Mouse (Mus musculus) adrenal gland, adult 2 months (tissue): ENCODE data around the gene Aida. TPM values are rescaled to one million over a fixed set of nuclear protein-coding genes. Genes with fewer than 3 reads are reported as not detected.
"Not testable (repeated sequence)": the region's sequence is repeated elsewhere in the genome, so short reads cannot be mapped to it uniquely, and the experiment has no call there.

ENCODE experiments used
- DNase-seq: peaks from one replicate; pipeline ENCODE4 v3.0.0; 2021
- long read RNA-seq: library from polyadenylated mRNA; stranded (forward); transcript quantifications from one replicate; pipeline ENCODE4 v2.0.0, GENCODE M21; 2021
- polyA plus RNA-seq: library from polyadenylated mRNA; depleted of rRNA; stranded (reverse); fragments of >200 nt; gene quantifications from 2 replicates; pipeline ENCODE4 v1.2.3, GENCODE M21; 2012; rRNA removed
- total RNA-seq, 2 experiments: library from RNA; stranded (reverse); gene quantifications; 2 replicates each; pipeline ENCODE4 v1.2.3; 2021

The Aida gene
- total RNA-seq (10 to 100 TPM; 50.7 to 58.5 TPM), polyA plus RNA-seq (5.7 and 10.7 TPM in 2 replicates)
- long read RNA-seq, full-length matches to known transcripts = 22 of 27 reads
- long read RNA-seq, partial matches to known transcripts = 0 of 27 reads
- long read RNA-seq, other reads (novel, unspliced or antisense) = 5 of 27 reads

GRCm38 (mm10) chr1:183296465-183296864 lies at the start of gene Aida:
Gene Aida (plus strand): TSS chr1:183296590.
- no peak for DNase-seq

GRCm38 (mm10) chr1:183248144-183248543 lies 48.2 kb upstream of the Aida start:
- no peak for DNase-seq

GRCm38 (mm10) chr1:183250612-183251011 lies 45.8 kb upstream of the Aida start:
- no peak for DNase-seq

- no peak for DNase-seq
Observed at GRCm38 (mm10) chr1:183251818-183252217, 44.6 kb upstream of the Aida start.

GRCm38 (mm10) chr1:183252574-183252973 lies 43.8 kb upstream of the Aida start:
- DNase-seq = no peak

- DNase-seq = peak; percentile 32
Observed at GRCm38 (mm10) chr1:183264145-183265008, 32.0 kb upstream of the Aida start.

- DNase-seq = no peak
Observed at GRCm38 (mm10) chr1:183265921-183266467, 30.4 kb upstream of the Aida start.

- peak; percentile 19 for DNase-seq
Observed at GRCm38 (mm10) chr1:183267666-183268065, 28.7 kb upstream of the Aida start.

GRCm38 (mm10) chr1:183272867-183273818 lies 23.2 kb upstream of the Aida start:
- DNase-seq = no peak

- no peak for DNase-seq
Observed at GRCm38 (mm10) chr1:183274385-183274784, 22.0 kb upstream of the Aida start.

GRCm38 (mm10) chr1:183275763-183276162 lies 20.6 kb upstream of the Aida start:
- DNase-seq = no peak

- no peak for DNase-seq
Observed at GRCm38 (mm10) chr1:183288351-183288750, 8.0 kb upstream of the Aida start.

- DNase-seq = no peak
Observed at GRCm38 (mm10) chr1:183289576-183289975, 6.8 kb upstream of the Aida start.

- peak; percentile 98 for DNase-seq
Observed at GRCm38 (mm10) chr1:183296877-183297383, 540 bp downstream of the Aida start, which contains the start of gene Brox. Gene Brox (minus strand): TSS chr1:183297269.

- no peak for DNase-seq
Observed at GRCm38 (mm10) chr1:183297473-183297885, 1.1 kb downstream of the Aida start.

- DNase-seq = peak; percentile 52
Observed at GRCm38 (mm10) chr1:183297886-183298489, 1.6 kb downstream of the Aida start.

GRCm38 (mm10) chr1:183299161-183299560 lies 2.8 kb downstream of the Aida start:
- peak; percentile 89 for DNase-seq

GRCm38 (mm10) chr1:183307555-183307954 lies 11.2 kb downstream of the Aida start:
- DNase-seq = no peak

- DNase-seq = no peak
Observed at GRCm38 (mm10) chr1:183308476-183308875, 12.1 kb downstream of the Aida start.

GRCm38 (mm10) chr1:183309601-183310000 lies 13.2 kb downstream of the Aida start:
- not testable (repeated sequence) for DNase-seq

GRCm38 (mm10) chr1:183312076-183312475 lies 15.7 kb downstream of the Aida start:
- DNase-seq = no peak
